Mouse (Mus musculus) splenic B cell, adult 2 months (primary cell): ENCODE results near the gene Slc35d3.

ENCODE experiments used
- DNase-seq: peaks from one replicate; pipeline ENCODE4 v3.0.0-alpha.2; 2011; ENCODE audit warnings: low read depth, low spot score
- H3K27me3 ChIP-seq: 2 replicates; pipeline ENCODE4 v1.6.1; 2012; ENCODE audit warnings: mild to moderate bottlenecking, low read length, moderate library complexity, mixed read lengths; ENCODE audit not compliant: control insufficient read depth, poor library complexity, insufficient read depth, severe bottlenecking
- H3K36me3 ChIP-seq: 2 replicates; pipeline ENCODE4 v1.6.1; 2012; ENCODE audit warnings: mild to moderate bottlenecking, low read length, moderate library complexity, mixed read lengths; ENCODE audit not compliant: control insufficient read depth, poor library complexity, insufficient read depth, severe bottlenecking

The Slc35d3 gene

GRCm38 (mm10) chr10:19804763-19805162, 46.5 kb downstream of the Slc35d3 start:
- Histone ChIP-seq H3K27me3 (no peaks in the 10 kb centered on the region), H3K36me3 (no peaks in the 10 kb centered on the region)
- DNase-seq, result no peak

GRCm38 (mm10) chr10:19802958-19803357, 48.3 kb downstream of the Slc35d3 start:
- DNase-seq, result peak; percentile 25
- H3K27me3 ChIP-seq, result no peaks in the 10 kb centered on the region

More at GRCm38 (mm10) chr10:19802958-19803357, 48.3 kb downstream of the Slc35d3 start:
- H3K36me3 ChIP-seq, result no peaks in the 10 kb centered on the region
